Mouse (Mus musculus) layer of hippocampus, postnatal 10 days (tissue): ENCODE measurements around the gene St7. TPM values are rescaled to one million over a fixed set of nuclear protein-coding genes. Genes with fewer than 3 reads are reported as not detected.

Source experiments
- DNase-seq, 2 experiments: peaks; one replicate each; pipeline ENCODE4 v3.0.0; 2021; ENCODE audit warnings: low spot score in 2 of 2
- total RNA-seq, 2 experiments: library from RNA; stranded (reverse); gene quantifications; 2 replicates each; pipeline ENCODE4 v1.2.3; 2021

St7 gene
- total RNA-seq, 2 experiments from 2014 or later: 42.6 to 44.5 TPM

DNA sequence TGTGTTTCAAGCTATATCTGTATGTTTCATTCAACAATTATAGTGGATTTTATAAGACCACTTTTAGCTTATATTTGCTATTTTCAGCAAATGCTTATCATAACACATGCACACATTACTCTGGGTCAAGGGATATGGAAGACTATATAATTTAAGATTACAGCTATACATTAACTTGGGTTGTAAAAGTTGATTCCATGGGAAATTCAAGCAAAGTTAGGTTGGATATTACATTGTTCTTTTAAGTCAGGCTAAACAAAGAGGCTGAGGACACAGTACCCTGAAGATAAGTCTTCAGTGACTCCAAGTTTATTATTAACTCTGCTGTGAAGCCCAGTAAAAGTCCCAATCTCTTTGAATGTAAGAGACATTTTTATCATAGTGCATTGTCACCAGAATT is 118.8 kb downstream of the St7 start:
- DNase-seq: no peak

DNA sequence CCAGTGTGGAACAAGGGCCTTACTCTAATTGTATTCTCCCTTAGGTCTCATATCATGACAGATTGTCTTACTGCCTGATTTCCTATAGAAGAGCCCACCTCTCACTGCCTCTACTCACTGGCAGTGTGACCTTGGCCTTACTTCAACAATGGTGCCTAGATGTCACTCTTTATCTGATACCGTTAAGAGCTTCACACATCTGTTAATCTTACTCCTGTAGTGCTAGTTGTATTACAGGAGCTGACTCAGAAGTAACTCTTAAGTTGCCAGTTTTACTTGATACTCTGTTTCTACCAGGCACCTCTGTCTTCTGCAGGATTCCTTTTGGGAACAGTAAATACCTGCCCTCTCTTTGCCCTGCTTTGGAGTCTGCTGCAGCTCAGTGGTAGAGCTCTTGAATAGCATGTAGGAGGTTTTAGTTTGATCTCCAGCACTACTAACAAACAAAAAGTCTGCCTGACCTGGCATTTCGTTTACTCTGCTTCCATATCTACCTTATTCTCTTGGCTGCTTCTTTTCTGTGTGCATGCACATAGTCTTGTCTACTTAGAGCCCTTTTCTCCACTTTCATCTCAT is 121.4 kb downstream of the St7 start:
- DNase-seq: no peak

DNA sequence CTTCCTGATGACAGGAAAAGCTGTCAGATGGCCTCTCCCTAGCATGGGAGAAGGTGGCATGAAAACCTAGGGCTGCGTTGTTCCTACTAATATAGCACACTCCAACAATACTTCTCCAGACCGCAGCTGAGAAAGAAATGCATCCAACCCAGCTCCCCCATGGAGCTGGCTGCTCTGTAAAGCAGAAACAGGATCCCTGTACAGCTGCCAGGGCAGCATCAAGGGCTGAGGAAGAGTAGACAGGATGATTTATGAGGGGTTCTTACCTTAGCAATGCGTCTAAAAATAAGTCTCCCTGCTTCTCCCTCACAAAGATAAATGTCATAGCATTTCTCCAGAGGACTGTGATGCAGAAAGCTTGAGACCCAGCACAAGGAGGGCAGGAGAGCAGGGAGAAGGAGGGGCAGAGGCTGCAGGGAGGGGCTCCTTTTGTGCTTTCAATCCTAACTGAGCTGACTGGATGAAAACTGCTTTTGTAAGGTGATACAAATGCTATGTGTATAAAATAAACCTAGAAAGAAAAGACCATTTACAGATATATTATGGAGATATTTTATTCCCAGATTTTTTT is 124.2 kb downstream of the St7 start:
- no peak for DNase-seq

DNA sequence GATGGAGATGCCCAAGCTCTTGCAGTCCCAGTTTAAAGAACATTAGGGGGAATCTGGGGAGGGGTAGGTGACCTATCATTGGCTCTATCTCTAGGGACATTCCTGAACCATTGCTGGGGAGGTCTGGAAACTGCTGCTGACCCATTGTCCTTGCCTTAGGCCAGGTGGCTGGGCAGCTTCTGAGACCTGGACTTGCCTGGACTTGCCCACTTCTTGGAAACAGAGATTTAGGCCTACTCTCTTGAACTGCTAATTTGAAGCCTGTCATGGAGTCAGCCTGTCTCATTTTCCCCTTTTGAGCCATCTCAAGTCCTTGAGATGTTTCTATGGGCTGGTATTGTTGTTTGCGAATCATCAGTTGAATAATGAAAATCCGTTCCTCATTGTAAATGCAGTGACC is 130.9 kb downstream of the St7 start:
- no peak for DNase-seq

DNA sequence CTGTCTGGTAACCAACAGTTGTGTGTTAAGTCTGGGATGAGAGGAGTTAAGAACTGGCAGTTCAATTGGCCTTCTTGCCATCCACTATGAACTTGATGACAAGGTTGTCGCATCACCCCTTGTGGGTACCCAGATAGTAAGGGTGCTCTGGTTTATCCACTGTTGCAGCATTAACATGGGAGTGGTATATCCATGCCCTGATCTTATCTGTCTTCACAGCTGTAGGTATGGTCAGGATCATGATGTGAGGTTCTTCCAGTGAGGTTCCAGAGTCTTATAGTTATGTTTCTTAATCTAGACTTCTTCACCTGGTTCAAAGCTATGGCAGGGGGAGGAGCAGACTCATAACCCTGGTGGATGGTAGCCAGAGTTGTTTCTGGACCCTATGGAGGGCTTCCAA is 132.0 kb downstream of the St7 start:
- DNase-seq: no peak

DNA sequence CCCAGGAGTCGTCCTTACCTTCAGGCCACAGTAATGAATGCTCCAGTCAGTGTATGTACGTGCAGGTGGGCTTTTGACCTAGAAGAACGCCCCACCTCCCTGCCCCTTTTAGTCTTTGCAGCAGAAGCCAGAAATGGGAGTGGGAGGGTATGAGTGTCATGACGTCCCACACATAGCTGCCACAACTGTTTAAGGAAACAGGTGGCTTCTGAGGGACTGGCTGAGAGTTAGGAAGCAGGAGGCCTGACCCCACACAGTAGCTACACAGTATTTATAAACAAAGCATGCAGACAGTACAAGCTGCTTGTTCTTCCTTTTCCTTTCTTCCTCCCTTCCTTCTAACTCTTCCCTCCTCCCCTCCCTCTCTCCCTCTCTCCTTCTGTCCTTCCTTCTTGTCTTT is 135.6 kb downstream of the St7 start:
- DNase-seq: no peak

DNA sequence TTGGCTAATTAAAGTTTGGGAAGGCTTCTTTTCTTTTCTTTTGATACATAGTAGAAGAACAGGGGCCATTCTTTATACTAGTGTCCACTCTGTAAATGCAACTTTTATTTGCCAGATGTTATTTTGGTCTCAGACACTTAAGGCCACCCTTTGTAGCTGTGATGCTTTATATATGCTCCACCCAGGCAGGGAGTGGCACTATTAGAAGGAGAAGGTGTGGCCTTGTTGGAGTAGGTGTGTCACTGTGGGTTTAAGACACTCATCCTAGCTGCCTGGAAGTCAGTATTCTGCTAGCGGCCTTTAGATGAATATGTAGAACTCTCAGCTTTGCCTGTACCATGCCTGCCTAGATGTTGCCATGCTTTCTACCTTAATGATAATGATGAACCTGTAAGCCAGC is 137.2 kb downstream of the St7 start:
- DNase-seq: no peak

DNA sequence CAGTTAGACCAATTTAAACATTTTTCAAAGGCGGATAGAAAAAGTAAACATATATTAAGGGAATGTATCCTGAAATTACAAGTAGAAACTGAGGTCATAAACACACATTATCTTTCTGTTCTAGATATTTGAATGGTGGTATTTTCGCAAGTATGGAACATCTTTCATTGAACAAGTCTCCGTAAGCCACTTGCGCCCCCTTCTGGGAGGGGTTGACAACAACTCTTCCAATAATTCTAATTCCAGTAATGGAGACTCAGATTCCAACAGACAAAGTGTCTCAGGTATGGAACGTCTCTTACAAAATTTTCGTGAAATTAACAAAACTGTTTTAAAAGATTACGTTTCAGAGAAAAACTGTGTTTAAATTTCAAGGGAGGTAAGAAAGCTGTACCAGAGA is 141.8 kb downstream of the St7 start:
- peak; percentile 77 to 78 for DNase-seq

DNA sequence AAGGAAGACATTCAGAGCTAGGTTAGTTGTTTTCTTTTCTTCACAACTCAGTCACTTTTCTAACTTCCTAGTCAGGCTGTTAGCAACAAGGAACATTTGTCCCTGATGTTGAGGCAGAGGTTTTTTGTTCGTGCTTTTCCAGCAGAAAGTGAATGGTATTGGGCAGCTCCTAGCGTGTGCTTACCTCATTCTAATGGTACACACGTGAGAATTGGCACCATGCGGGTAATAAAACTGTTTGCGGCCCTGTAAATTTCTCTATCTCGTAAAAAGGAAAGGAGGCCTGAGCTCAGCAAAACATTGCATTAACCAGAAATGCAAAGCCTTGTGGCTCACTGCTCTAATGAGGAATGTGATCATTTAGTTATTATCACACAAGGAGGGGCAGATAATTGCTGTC is 143.0 kb downstream of the St7 start:
- no peak for DNase-seq

DNA sequence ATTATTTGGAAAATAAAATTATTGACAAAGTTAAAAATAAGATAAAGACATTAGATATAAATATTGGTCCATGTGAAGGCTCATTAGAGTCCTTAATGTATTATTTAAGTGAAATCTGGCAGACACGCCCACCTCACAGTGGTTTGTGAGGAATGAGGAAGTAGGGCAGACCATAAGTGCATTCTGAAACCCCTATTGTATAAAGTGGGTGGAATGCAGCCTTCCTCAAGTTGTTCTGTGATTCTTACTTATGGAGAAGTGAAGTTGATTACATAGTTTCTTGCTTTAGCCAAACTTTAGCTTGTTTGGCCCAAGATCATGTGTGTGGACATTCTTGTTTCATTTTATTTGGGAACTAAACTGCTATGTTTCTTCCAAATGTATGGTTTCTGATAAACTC is 144.9 kb downstream of the St7 start:
- no peak for DNase-seq

DNA sequence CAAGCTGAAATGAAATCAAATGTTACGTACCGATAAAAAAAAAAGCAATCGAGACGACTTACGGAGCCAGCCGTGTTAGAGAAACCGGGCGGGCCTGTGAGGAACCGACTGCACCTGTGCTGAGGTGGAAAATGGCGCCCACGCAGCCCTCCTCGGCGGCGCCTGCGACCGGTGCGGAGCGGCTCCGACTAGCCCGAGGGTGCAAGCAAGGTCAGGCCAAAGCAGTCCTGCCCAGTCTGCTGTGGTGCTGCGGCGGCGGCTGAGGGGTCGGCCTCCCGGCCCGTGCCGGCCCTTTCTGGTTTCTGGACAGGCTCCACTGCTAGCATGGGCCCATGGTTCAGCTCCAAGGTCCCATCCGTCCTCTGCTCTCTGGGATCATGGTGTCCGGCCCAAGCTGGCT is 147.7 kb downstream of the St7 start:
- no peak for DNase-seq

DNA sequence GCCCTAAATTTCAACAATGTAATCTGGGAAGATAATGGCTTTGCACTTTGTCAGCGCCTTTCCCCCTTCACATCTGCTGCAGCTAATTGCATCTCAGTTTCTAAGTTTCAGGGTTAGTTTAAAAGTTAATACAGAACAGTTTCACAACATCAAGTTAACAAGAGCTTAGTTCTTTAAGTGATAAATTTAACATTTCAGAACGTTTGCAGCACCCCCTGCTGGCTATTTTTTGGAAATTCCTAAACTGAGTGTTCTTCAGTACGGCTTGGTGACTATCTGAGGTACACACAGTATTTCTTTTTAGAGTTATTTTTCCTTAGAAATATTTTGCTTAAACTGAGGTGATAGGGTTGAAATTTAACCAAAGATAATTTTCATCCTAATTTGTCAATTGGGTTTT is 150.0 kb downstream of the St7 start:
- DNase-seq: peak; percentile 60 to 74

DNA sequence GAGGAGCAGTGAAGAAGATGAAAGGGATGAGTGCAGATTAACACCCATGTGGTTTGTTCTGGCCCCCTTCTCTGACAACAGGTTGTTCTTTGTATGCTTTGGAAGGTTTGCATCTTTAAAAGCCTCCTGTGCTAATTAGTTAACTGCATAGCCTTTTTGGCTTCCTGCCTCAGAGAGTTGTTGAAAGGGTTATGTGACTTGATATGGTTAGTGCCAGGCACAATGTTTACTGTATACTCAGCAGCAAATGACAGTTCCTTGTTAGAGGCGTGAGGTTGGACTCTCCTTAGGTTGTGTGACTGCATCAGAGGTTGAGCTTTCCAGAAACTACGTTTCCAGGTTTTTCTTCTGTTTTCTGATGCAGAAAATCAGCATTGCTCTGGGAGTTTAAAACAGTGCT is 158.6 kb downstream of the St7 start:
- DNase-seq: no peak

DNA sequence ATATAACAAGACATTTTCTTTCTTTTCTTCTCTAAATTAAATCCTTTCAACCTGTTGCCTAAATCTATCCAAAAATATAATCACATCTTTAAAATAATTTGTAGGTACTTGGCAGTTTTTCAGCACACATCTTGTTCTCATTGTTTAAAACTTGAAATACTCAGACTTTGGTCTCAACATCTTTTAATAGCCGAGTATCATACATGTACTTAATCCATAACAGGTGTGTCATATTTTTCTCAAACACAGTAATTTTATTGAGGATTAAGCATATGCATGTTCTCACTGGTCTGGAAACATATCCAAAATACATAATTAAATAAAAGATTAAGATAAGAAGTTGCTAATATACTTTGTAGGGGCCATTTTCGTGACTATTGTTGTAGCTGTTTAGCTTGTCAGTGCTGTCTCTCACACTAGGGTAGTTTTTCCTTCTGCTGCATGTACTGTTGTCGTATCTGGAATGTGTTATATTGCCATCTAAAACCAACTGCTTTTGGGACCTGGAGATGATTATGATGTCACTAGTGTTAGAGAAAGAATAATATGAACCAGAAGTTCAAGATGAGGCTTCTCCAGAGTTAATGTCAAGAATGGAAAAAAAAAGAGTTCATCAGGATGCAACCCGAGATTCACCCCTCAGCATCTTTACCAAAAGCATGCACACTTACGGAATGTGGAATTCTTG is 161.0 kb downstream of the St7 start:
- no peak for DNase-seq

DNA sequence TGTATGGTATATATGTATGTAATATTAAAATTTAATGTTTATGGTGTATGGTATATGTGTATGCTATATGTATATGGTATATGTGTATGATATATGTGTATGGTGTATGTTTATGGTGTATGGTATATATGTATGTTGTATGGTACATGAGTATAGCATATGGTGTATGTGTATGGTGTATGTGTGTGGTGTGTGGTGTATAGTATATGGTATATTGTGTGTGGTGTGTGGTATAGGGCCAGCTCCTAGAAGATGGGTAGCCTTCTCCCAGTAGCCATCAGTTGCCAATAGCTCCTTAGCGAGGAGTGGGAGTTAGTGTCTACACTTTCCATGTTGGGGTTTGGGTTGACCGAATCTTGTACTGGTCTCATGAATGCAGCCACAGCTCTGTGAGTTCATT is 162.9 kb downstream of the St7 start:
- no peak for DNase-seq

DNA sequence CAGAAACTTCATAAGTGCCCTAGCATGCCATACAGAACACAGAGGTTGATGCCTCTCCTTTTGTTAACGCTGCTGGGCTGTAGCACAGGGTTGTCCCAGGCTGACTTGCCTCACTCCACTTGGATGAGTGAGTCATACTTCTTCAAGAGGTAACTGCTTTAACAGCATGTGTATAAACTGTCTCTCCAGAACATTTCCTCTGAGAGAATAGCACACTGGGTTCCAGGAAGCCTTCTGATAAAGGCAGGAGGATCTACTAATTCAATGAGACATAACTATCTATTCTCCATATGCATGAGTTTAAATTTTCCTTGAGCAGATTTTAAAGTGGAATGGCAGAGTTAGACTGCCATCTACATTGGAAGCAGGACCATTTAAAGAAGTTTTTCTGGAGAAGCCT is 166.8 kb downstream of the St7 start:
- no peak for DNase-seq

DNA sequence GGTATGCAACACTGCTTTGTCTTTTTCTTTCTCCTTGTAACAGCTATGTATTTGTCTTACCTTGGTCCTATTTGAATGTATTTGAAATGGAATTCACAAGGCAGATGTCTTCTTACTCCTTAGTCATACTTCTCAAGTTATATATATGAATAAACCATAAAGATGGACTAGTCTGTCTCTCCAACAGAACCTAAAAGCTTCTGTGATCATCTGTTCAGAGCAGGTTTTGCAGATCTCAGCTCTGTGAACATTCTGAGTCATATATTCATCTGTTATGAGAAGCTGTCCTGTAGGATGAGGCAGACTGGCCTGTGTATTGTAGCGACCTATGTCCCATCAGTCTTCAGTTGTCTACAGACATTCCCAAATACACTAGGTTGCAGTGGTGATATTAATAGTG is 167.7 kb downstream of the St7 start:
- DNase-seq: no peak

DNA sequence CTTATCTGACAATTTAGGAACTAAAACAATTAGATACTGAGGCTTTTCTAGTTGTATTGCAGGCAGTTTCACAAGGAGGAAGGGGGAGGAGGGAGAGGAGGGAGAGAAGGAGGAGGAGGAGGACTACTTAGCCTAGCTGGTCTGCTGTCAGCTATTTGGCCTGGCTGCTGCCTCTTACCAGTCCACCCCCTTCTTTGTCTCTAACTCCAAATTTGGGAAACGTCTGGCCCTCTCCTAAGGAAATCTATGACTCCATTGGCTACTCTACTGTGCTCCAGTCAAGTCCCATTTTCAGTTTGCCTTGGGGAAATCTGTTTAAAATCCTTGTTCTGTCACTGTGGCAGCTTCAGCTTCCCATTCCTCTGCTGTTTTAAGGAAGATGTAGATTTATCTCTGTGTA is 175.1 kb downstream of the St7 start:
- DNase-seq: no peak

DNA sequence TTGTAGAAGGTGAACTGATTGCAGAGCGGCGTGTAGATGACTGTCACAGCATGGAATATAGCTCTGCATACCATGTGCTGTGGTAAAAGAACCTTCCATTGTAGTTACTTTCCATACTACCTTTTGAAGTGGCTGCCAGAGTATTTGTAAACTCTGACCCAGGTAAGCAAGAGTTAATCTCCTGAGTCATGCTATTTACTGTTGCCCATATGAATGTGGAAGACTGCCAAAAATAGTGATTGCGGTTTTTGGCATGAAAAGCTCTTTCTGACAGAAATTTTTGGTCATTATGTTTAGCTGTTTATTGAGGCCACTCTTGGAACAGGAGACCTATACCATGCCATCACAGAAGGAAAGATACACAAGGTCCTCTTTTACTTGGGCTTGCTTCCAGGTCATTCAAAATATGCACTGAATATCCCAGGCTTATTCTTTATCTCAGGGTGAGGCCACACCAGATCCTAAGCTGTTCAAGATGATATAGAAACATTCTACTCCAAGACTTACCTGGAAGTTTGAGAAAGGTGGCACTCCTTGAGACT is 179.2 kb downstream of the St7 start:
- DNase-seq: no peak

DNA sequence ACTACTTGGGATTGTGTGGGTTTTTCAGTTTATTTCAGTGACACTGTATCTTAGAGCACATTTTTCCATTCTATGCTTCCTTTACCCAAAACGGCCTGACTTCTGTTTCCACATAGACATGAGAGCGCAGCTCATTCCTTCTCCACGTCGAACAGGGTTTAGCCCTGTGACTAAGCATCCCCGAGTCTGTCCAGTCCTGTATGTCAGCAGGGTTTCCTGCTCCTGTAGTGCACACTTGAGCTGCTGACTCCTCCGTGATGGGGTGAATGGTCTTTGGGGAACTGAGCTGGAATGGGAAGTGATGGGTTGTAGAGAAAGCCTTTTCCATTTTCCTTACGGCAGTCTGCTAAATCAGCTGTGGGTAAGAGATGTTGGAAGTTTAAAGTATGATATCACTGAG is 182.9 kb downstream of the St7 start:
- no peak for DNase-seq

DNA sequence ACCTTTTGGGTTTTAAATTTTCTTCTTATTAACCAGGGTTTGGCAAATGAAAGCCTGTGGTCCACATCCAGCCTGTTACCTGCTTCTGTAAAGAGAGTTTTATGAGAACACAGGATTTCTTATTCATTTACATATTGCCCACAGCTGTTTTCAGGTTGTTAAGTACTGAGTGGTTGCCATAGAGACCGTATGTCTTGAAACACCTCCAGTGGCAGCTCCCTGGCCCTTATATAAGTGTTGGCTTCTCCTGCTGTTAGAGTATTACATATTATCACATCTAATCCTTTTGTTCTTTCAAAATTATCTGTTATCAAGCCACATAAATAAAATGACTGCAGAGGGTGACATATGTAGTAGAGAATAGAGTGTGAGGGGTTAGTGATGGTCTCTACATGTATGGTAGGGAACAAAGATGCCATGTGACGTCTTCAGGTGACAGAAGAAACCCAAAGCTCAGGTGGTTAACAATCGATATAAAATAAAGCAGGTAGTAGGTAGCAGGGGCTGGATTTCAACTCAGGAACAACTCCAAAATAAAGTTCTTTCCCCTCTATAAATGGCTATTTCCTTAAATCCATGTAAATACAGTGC is 183.4 kb downstream of the St7 start:
- DNase-seq: no peak

DNA sequence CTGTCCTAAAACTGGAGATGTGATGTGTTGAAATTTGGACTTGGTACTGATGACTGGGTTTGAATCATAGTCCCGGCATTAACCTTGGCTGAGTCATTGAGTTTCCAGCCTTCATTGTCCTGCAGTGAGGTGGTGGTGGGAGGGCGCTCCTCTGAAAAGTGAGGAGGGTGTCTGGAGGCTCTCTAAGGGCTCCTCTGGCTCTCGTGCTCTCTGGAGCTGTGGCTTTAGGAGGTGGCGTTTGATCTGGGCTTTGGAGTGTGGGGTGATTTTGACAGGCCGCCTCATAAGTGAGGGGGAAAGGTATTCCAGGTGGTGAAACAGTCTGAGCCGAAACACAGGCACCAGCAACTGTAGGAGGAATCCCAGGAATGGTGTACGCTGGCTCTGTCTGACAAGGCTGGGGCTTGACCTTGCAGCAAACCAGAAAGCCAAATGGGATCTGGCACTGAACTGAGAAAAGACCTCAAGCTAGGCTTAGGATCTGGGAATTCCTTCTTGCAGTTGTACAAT is 184.0 kb downstream of the St7 start:
- no peak for DNase-seq
